In genomic region chr11:96421517-96422265, GRCm38 (mm10) we compare ENCODE assay signal across 13 mouse cellular contexts. TPM values are rescaled to one million over a fixed set of nuclear protein-coding genes. Genes with fewer than 3 reads are reported as not detected.
DNase-seq lines count a peak whose midpoint lies in the region; ATAC-seq lines count a peak whose summit lies in the region.
"Had no signal": no experiment of that assay in that cellular context is flagged by ENCODE, and none has a peak within 500 bp of the region (broad histone marks: within the 10 kb centered on the region; RNA-seq: fewer than 3 reads in every experiment).

No protein-coding gene starts in this region.

- no peak for DNase-seq in kidney, postnatal 14 days
- DNase-seq in neural tube, embryonic 10.5 days (ENCODE audit: extremely low spot score, low spot score), result no peak
- DNase-seq in mesoderm, embryonic 11.5 days (ENCODE audit: low read depth, low spot score), result peak; percentile 68
- DNase-seq in thymus, postnatal 25 days, result no peak
- DNase-seq in forebrain, embryonic 14.5 days (ENCODE audit: low spot score), result no peak
- DNase-seq: heart, adult 11 months; thymus, adult 18-20 months had no signal

- H3K9ac ChIP-seq in kidney, embryonic 14.5 days (ENCODE audit: low read depth, low read length), result 0 out of 2 replicates have a peak overlapping the region, but pooled peaks have one; percentile 24
- no peak overlapping the region for H3K9ac ChIP-seq in neural tube, embryonic 12.5 days
- no peak overlapping the region for H3K9ac ChIP-seq in forebrain, embryonic 14.5 days (ENCODE audit: low read length)

- no peaks in the 10 kb centered on the region for H3K9me3 ChIP-seq in kidney, embryonic 14.5 days (ENCODE audit: control insufficient read depth, low read length)
- H3K9me3 ChIP-seq in neural tube, embryonic 12.5 days, result no peaks in the 10 kb centered on the region
- H3K9me3 ChIP-seq in forebrain, embryonic 14.5 days (replicated peaks; ENCODE audit: control insufficient read depth, low read length), result no peaks in the 10 kb centered on the region
- H3K9me3 ChIP-seq: G1E had no signal

- peak; percentile 94 for ATAC-seq in kidney, embryonic 14.5 days (ENCODE audit: low FRiP score, low TSS enrichment)
- ATAC-seq in neural tube, embryonic 12.5 days (ENCODE audit: low FRiP score, low read depth), result no peak
- no peak for ATAC-seq in forebrain, embryonic 14.5 days

- H3K27me3 ChIP-seq in kidney, embryonic 14.5 days (ENCODE audit: control insufficient read depth, insufficient read depth, low read length), result no peaks in the 10 kb centered on the region
- no peaks in the 10 kb centered on the region for H3K27me3 ChIP-seq in neural tube, embryonic 12.5 days (replicated peaks)
- H3K27me3 ChIP-seq in forebrain, embryonic 14.5 days (replicated peaks; ENCODE audit: control insufficient read depth, insufficient read depth, low read length), result no peaks in the 10 kb centered on the region

- peak overlapping the region; percentile 10; the same call in 1 of the 2 replicates for H3K4me2 ChIP-seq in kidney, embryonic 14.5 days (replicated peaks; ENCODE audit: low read depth, low read length)
- peak overlapping the region; percentile 29; the same call in 1 of the 2 replicates for H3K4me2 ChIP-seq in neural tube, embryonic 12.5 days (replicated peaks)
- H3K4me2 ChIP-seq in forebrain, embryonic 14.5 days (ENCODE audit: low read length), result no peak overlapping the region

- H3K27ac ChIP-seq in kidney, embryonic 14.5 days (ENCODE audit: low read depth, low read length), result peak overlapping the region; percentile 77
- H3K27ac ChIP-seq in neural tube, embryonic 12.5 days, result no peak overlapping the region
- H3K27ac ChIP-seq in forebrain, embryonic 14.5 days (ENCODE audit: low read depth, low read length), result no peak overlapping the region

- 9% methylated on average over 11 of the region's 11 CpGs for WGBS in kidney, embryonic 14.5 days
- WGBS in neural tube, embryonic 12.5 days, result 33% methylated on average over 11 of the region's 11 CpGs
- WGBS in forebrain, embryonic 14.5 days, result 81% methylated on average over 11 of the region's 11 CpGs

- no peaks in the 10 kb centered on the region for H3K36me3 ChIP-seq in kidney, embryonic 14.5 days (ENCODE audit: control insufficient read depth, insufficient read depth, low read length)
- no peaks in the 10 kb centered on the region for H3K36me3 ChIP-seq in neural tube, embryonic 12.5 days
- no peaks in the 10 kb centered on the region for H3K36me3 ChIP-seq in forebrain, embryonic 14.5 days (ENCODE audit: control insufficient read depth, insufficient read depth, low read length)
- H3K36me3 ChIP-seq: G1E had no signal

- peaks cover 14% of the 10 kb centered on the region for H3K4me1 ChIP-seq in kidney, embryonic 14.5 days (ENCODE audit: control insufficient read depth, insufficient read depth, low read length)
- peaks cover 20% of the 10 kb centered on the region for H3K4me1 ChIP-seq in neural tube, embryonic 12.5 days
- H3K4me1 ChIP-seq in forebrain, embryonic 14.5 days (ENCODE audit: control insufficient read depth, insufficient read depth, low read length), result no peaks in the 10 kb centered on the region

- H3K4me3 ChIP-seq in kidney, embryonic 14.5 days (ENCODE audit: low read length), result no peak overlapping the region
- H3K4me3 ChIP-seq in neural tube, embryonic 12.5 days, result no peak overlapping the region
- no peak overlapping the region for H3K4me3 ChIP-seq in forebrain, embryonic 14.5 days (ENCODE audit: low read depth, low read length)

RNA-seq across cellular contexts. Expression of gene Skap1, which starts 42.7 kb away (rescaled TPM):
- polyA plus RNA-seq in kidney, embryonic 14.5 days (2014; fragmentation: Nextera tagmentation; extraction: Ambion mirVana), result 13.8 and 15.2 TPM in 2 replicates
- polyA plus RNA-seq in neural tube, embryonic 12.5 days (2016; fragmentation: Nextera tagmentation; extraction: Ambion mirVana), result 2.2 and 2.8 TPM in 2 replicates
- 2.4 and 2.8 TPM in 2 replicates for polyA plus RNA-seq in forebrain, embryonic 14.5 days (2014; fragmentation: Nextera tagmentation; extraction: Ambion mirVana)
- polyA plus RNA-seq: G1E had no signal

RNA-seq across cellular contexts. Expression of gene Hoxb1, which starts 56.1 kb away (rescaled TPM):
- polyA plus RNA-seq in kidney, embryonic 14.5 days (2014; fragmentation: Nextera tagmentation; extraction: Ambion mirVana), result 0.27 and 0.37 TPM in 2 replicates
- polyA plus RNA-seq in neural tube, embryonic 12.5 days (2016; fragmentation: Nextera tagmentation; extraction: Ambion mirVana), result 8.1 and 8.8 TPM in 2 replicates
- not detected in 2 replicates for polyA plus RNA-seq in forebrain, embryonic 14.5 days (2014; fragmentation: Nextera tagmentation; extraction: Ambion mirVana)
- polyA plus RNA-seq: C2C12; G1E; liver, adult 2 months; small intestine, adult 2 months had no signal
